Mouse (Mus musculus): Measurements from ENCODE around the gene Pigq.

The Pigq gene

DNA sequence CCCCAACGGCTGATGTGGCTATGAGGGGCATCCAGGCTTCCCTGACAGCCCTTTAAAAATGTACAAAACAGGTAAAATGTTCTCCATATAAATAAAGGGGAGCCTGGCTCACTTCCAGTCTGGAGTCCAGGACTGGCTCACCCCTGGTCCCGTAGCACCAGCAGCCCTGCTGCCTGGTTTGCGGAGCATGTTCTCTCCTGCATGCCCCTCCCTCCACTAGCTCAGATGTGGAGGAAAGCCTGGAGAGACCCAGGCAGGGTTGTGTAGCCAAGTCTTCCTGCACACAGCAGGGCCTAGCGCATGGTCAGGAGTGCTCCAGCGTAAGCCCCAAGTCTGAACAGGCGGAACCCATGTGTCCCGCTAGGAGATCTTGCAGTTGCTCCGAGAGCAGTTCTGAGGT, 61.5 kb downstream of the Pigq start:
- no peak for DNase-seq (ENCODE audit: low spot score)

DNA sequence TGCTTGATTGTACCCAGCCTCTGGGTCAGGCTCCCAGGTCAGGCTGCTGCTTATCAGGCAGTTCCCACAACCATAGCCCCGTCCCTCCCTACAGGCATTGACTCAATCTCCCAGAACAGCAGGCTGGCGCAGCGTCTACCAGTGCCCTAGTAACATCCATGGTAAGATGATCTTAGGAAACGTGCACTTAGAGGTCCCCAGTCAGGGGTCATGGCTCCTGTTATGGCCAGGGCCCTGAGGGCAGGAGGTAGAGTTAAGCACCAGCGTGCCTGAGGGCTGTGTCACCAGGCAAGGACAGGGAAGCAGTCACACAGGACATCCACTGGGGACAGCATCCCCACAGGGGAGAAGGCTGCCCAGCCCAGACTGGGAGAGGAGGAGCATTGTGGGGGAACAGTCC, 62.4 kb downstream of the Pigq start:
- DNase-seq (ENCODE audit: low spot score) = no peak

DNA sequence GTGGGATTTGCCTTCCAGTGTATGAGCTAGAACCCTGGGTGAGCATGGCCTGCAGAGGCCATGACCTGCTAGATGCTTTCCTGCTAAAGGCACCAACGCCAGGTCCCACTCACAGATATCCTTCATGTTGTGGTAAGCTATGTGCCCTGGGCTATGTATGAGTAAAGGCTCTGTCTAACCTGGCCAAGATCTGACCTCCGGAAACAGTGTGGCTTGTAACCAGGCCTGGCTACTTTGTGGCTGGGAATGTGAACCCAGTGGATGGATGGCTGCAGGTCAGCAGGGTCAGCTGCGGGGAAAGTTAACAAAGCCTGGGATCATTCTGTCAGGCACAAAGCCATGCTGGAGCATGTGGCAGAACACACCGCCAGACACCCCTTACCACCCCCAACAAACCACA, 63.0 kb downstream of the Pigq start:
- no peak for DNase-seq (ENCODE audit: low spot score)

DNA sequence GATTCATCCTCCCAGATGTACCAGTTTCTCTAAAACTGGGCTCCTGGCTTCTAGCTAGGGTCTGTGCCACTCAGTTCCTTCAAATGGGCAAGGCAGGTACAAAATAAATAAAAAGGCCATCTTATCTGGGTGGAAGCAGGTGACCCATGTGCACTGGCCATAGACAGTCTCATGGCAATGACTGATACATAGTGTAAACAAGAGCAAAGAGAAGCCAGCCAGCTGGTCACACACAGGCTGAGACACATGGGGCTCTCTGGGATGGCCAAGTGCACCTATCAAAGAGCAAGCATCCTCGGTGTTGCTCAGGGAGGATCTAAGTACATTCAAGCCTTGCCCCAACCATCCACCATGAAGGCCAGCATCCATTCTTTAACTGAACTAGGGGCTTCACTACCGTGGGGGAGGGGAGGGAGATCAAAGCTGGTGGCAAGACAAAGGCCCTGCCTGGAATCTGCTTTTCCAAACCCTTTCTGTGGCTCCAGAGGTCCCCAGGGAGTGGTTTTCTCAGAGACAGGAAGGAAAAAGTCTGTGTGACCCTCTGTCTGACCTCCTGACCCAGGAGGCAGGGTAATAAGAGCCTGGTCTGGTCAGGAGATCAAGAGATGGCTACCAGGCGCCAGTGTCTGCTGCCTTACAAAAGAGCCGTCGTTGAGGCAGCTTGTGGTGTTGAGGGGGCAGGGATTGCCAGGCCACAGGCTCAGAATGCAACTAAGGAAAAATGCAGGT, 63.7 kb downstream of the Pigq start:
- DNase-seq (ENCODE audit: low spot score) = no peak

DNA sequence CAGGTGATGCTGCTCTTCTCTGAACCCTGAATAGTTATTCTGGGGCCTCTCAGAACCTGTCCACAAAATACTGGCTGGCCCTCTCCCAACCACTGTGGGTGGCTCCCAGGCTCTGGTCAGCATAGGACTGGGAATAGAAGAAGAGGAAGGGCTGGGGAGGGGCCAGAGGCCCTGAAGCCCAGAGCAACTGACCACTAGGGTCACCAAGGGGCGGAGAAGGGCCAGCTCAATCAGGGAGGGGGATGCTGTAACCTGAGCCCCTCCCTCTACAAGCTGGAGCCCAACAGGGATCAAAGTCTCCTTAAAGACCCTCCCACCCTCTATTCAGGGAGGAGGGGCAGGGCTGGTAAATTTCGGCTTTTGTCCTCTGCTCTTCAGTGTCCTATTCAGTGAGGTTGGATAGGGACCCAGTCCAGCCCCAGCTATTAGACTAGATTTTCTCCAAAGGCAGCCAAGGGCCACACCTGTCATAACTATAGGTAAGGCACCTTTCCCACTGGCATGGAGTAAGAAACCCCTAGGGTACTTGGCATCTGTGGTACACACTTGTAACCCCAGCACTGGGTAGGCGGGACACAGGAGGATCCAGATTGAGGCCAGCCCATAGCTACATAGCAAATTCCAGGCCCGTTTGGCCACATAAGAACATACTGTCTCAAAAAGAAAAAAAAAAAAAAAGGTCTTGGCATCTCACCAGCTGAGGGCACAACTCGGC, 64.4 kb downstream of the Pigq start, which contains the start of gene Wfikkn1:
Wfikkn1 (minus strand) TSS at position 663 of the 715 bp plus-strand sequence.
- no peak for DNase-seq (ENCODE audit: low spot score)

DNA sequence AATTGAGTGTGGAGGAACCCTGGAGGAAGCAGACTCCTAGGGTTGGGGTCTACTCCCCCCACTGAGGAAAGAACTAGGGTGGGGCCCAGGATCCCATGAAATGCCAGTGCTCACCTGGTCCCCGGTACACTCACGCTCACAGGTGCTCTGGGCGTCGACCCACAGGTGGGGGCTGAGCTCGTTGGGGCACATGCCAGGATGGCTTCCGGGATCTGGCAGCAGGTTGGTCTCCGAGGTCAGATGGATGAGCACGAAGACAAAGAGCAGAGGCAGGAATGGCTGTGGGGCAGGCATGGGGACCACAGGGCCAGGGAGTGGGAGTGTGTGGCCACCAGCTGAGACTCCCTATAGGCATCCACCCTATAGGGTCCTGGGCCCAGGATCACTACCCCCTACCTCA, 65.0 kb downstream of the Pigq start:
- DNase-seq (ENCODE audit: low spot score) = no peak

DNA sequence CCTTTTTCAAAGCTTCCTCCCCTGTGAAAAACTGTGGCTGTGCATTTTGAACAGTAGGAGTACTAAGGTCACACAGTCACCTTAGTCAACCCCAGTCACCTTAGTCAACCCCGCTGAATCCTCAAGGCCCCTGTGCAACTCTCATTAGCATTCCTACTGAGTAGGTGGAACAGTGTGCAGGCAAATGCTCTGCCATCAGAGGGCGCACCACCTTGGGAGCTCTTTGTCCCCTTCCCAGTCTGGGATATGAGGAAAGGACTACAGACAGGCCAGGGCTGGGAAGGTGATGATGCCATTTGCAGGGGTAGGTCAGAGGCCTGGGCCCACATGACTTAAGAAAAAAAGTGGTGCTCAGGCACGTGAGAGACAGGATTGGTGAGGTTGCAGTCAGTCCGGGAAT, 65.5 kb downstream of the Pigq start:
- DNase-seq (ENCODE audit: low spot score) = no peak

DNA sequence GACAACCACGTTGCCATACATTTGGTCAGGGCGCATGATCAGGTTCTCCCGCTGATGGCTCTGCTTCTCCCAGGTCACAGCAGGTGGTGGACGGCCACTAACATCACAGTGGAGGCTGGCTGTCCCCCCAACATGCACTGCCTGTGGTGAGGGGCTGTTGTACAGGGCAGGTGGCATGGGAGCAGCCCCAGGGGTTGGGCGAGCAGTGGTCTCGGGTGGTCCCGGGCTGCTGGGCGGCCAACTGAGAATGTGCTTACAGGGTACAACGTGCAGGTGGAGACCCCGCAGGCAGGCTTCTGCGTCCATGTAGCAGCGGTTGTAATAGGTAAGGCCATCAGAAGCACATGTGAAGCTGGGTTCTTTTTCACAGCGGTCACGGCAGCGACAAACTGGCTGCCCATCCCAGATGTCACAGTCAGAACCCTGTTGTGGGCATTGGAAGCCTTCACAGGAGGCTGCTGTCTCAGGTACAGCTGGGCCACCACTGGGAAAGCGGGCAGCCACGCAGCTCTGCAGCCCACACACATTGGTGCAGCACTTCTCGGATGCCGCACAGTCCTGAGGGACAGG, 66.0 kb downstream of the Pigq start:
- no peak for DNase-seq (ENCODE audit: low spot score)

DNA sequence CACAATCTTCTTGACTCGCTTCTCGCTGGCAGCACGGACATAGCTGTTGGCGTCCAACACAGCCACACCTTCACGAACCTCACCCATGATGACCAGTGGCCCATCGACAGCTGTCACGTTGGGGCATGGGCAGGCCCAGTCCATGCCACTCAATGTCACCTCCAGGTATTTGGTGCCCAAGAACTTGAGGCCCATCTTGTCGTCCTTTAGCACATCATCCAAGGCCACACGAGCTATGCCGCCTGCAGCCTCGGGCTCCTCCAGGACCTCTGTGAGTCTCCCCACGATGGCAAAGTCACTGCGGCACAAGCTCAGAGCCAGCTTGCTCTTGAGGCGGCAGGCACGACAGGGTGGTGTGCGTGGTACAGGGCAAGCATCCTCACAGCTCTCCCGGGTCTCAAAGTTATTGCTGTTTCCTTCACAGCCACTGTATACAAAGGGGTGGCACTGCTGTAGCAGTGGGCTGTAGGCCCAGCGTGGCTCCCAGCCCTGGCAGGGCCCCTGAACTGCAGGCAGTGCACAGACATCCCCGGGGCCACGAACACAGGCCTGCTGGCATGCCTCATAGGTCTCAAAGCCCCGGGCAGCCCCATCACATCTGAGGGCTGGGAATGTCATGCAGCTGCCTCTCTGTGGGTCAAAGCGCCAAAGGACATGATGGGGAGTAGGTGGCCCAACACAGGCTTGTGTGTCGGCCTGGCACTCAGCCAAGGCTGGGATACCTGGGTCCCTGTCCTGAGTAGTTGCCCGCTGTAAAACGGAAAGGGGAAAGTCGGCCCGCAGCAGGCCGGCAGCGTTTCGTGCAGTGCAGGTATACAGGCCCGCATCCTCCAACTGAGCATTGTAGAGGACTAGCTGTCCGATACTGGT, 66.8 kb downstream of the Pigq start:
- DNase-seq (ENCODE audit: low spot score) = no peak

DNA sequence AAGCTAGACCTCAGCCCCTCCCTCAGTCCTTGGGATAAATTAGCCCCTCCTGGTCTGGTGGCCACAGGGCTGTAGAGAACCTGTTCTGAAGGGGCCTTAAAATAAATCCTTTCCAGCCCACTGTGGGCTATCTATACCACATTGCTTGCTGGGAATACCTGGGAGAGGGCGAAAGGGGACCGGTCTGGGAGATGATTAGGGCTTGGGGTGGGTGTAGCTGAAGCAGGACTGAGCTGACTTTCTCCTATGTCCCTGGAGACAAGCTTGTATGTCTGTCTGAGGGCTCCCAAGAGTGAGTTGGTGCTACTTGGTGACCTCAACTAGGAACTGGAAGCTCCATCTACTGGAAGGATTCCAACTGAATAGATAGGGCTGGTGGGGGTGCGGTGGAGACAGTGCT, 67.7 kb downstream of the Pigq start:
- DNase-seq (ENCODE audit: low spot score) = no peak

Data from layer of hippocampus, adult 11-12 months (tissue).